Mouse (Mus musculus): Measurements from ENCODE around the gene Vdac2. TPM values are rescaled to one million over a fixed set of nuclear protein-coding genes. Genes with fewer than 3 reads are reported as not detected.

Gene Vdac2
- total and polyA plus RNA-seq, 3 experiments: 495 to 648 (median 570) TPM

- Histone ChIP-seq H3K36me3 (replicated peaks) (no peaks in the 10 kb centered on the region), H3K9me3 (replicated peaks) (no peaks in the 10 kb centered on the region), H3K4me3 (ENCODE audit: low read depth, low read length) (no peak overlapping the region), H3K27me3 (ENCODE audit: insufficient read depth, low read length) (peaks cover 8% of the 10 kb centered on the region), H3K4me1 (ENCODE audit: insufficient read depth, low read depth, low read length) (no peaks in the 10 kb centered on the region)
- ATAC-seq (ENCODE audit: extremely low read depth, insufficient number of reproducible peaks, low FRiP score, poor library complexity, severe bottlenecking): no peak
- TF ChIP-seq POLR2AphosphoS5 (IDR thresholded peaks at IDR 0.05; ENCODE audit: insufficient replicate concordance, low read depth, low read length): no peak
- no peak for DNase-seq (ENCODE audit: low spot score)
These were observed 66.7 kb downstream of the Vdac2 start for GRCm38 (mm10) chr14:21891581-21892340.

- H3K4me1 ChIP-seq (ENCODE audit: insufficient read depth, low read depth, low read length): no peaks in the 10 kb centered on the region
- DNase-seq (ENCODE audit: low spot score) (no peak), ATAC-seq (ENCODE audit: extremely low read depth, insufficient number of reproducible peaks, low FRiP score, poor library complexity, severe bottlenecking) (no peak)
- TF ChIP-seq POLR2AphosphoS5 (IDR thresholded peaks at IDR 0.05; ENCODE audit: insufficient replicate concordance, low read depth, low read length): no peak
- TF ChIP-seq TAL1 (conservative IDR thresholded peaks at IDR 0.05; ENCODE audit: low read depth, low read length): no peak
- TF ChIP-seq GATA1 (IDR thresholded peaks at IDR 0.05; ENCODE audit: borderline replicate concordance, low read length): no peak
- no peak for TF ChIP-seq CTCF (IDR thresholded peaks at IDR 0.05; ENCODE audit: low read depth, low read length)
- no peak for TF ChIP-seq GATA2 (IDR thresholded peaks at IDR 0.05; ENCODE audit: borderline replicate concordance, low read depth, low read length)
- peaks cover 8% of the 10 kb centered on the region; the same call in 1 of the 2 replicates for H3K27me3 ChIP-seq (ENCODE audit: insufficient read depth, low read length)
- H3K4me3 ChIP-seq (ENCODE audit: low read depth, low read length): no peak overlapping the region
- H3K36me3 ChIP-seq (replicated peaks): no peaks in the 10 kb centered on the region
- H3K9me3 ChIP-seq (replicated peaks): no peaks in the 10 kb centered on the region
These were observed 67.3 kb downstream of the Vdac2 start for GRCm38 (mm10) chr14:21892341-21892659.

Other genes with a start within 250 kb of the Vdac2 start
- gene Dupd1, start 110.7 kb upstream of the Vdac2 start, total RNA-seq (2014; fragmentation: Nextera tagmentation): not detected in 2 replicates
- not detected in 2 replicates for gene Dupd1, start 110.7 kb upstream of the Vdac2 start, total RNA-seq (2017)
- not detected in 2 replicates for gene Dupd1, start 110.7 kb upstream of the Vdac2 start, polyA plus RNA-seq (2012)
- 18.3 and 19.4 TPM in 2 replicates for gene Samd8, start 74.7 kb upstream of the Vdac2 start, total RNA-seq (2014; fragmentation: Nextera tagmentation)
- gene Samd8, start 74.7 kb upstream of the Vdac2 start, total RNA-seq (2017): 9.5 and 9.9 TPM in 2 replicates
- 12.7 and 13.4 TPM in 2 replicates for gene Samd8, start 74.7 kb upstream of the Vdac2 start, polyA plus RNA-seq (2012)
- not detected in 2 replicates for gene Dusp13, start 74.1 kb upstream of the Vdac2 start, total RNA-seq (2014; fragmentation: Nextera tagmentation)
- gene Dusp13, start 74.1 kb upstream of the Vdac2 start, total RNA-seq (2017): 0.98 TPM in 1 of 2 replicates, not detected in the other
- gene Dusp13, start 74.1 kb upstream of the Vdac2 start, polyA plus RNA-seq (2012): not detected in 2 replicates
- 23.3 and 33.0 TPM in 2 replicates for gene Comtd1, start 23.7 kb downstream of the Vdac2 start, total RNA-seq (2014; fragmentation: Nextera tagmentation)
- gene Comtd1, start 23.7 kb downstream of the Vdac2 start, total RNA-seq (2017): 20.6 and 24.5 TPM in 2 replicates
- gene Comtd1, start 23.7 kb downstream of the Vdac2 start, polyA plus RNA-seq (2012): 49.2 and 49.5 TPM in 2 replicates
- not detected in 2 replicates for gene Zfp503, start 164.4 kb downstream of the Vdac2 start, total RNA-seq (2014; fragmentation: Nextera tagmentation)
- gene Zfp503, start 164.4 kb downstream of the Vdac2 start, total RNA-seq (2017): not detected in 2 replicates
- 0.01 TPM in 1 of 2 replicates, not detected in the other for gene Zfp503, start 164.4 kb downstream of the Vdac2 start, polyA plus RNA-seq (2012)
- not detected in 2 replicates for gene Lrmda, start 194.5 kb downstream of the Vdac2 start, total RNA-seq (2014; fragmentation: Nextera tagmentation)
- not detected in 2 replicates for gene Lrmda, start 194.5 kb downstream of the Vdac2 start, total RNA-seq (2017)
- not detected in 2 replicates for gene Lrmda, start 194.5 kb downstream of the Vdac2 start, polyA plus RNA-seq (2012)